Mouse (Mus musculus) right cerebral cortex, adult 18-20 months (tissue): Measurements from ENCODE around the gene Mgat4a.

Experiments
- DNase-seq: peaks from one replicate; pipeline ENCODE4 v3.0.0; 2022; ENCODE audit warnings: mixed read lengths

Mgat4a gene

GRCm38 (mm10) chr1:37448361-37449095 is 92.3 kb downstream of the Mgat4a start:
- DNase-seq = peak; percentile 32

GRCm38 (mm10) chr1:37442848-37443835 is 97.7 kb downstream of the Mgat4a start:
- DNase-seq = no peak

GRCm38 (mm10) chr1:37436419-37436818 is 104.4 kb downstream of the Mgat4a start:
- DNase-seq = no peak

GRCm38 (mm10) chr1:37430297-37430840 is 110.4 kb downstream of the Mgat4a start:
- no peak for DNase-seq

GRCm38 (mm10) chr1:37429366-37430296 is 111.2 kb downstream of the Mgat4a start, which contains the start of the genes Coa5 and Unc50:
Coa5 (minus strand) TSS chr1:37430103.
Unc50 (plus strand) TSS chr1:37430139.
- peak; percentile 97 for DNase-seq

- DNase-seq = no peak
Observed at GRCm38 (mm10) chr1:37428911-37429310, 111.9 kb downstream of the Mgat4a start.

GRCm38 (mm10) chr1:37427144-37427875 is 113.5 kb downstream of the Mgat4a start:
- DNase-seq = no peak

GRCm38 (mm10) chr1:37419420-37419819 is 121.4 kb downstream of the Mgat4a start:
- DNase-seq = peak; percentile 32

DNA sequence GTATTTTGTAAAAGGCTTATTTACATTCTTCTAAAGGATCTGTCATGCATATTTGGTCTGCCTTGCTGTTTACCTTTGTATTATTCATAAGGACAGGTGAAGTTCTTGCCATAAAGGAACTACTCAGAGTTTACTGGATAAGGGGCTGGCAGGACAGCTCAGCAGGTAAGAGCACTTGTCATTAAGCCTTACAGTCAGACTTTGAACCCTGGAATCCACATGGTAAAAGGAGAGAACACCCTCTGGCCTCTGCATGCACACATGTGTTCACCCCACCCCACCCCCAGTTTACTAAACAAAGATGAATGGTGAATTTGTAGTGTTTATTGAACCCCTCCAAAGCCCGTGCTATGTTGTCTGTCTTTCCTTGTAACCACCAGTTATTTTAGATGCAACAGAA is 125.4 kb downstream of the Mgat4a start:
- no peak for DNase-seq

- no peak for DNase-seq
Observed at GRCm38 (mm10) chr1:37409647-37410046, 131.2 kb downstream of the Mgat4a start.

DNA sequence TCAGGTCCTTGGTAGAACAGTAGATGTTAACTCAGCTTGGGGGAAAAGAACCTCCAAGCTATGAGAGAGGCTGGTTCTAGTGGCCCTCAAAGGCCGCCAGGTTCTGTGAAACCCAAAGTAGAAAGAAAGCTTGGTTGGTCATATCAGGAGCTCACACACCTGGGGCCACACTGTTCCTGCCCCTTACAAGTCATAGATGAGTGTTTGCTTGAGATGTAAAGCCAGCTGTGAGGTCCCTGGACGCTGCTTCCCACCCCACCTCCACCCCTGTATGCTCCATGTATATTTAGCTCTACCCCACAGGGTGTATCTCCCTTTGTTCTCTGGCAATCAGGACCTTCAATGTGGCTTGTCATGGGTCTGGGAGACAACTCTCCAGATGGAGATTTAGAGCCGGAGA is 132.1 kb downstream of the Mgat4a start:
- DNase-seq = no peak

DNA sequence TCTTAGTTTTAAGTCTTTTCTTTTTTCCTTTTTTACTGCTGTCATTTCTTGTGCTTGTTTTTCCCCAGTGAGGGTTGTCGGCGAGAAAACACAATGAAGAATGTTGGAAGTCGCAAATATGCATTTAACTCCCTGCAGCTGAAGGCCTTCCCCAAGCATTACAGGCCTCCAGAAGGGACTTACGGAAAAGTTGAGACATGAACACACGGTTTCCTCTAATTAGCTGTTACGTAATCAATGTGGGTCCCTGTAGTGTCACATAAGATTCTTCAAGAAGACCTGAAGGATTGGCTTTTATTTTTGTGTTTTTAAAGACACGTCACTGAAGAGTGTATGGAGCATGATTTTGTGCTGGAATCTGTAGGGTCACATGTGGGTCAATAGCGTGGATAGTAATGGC is 132.8 kb downstream of the Mgat4a start:
- DNase-seq = no peak

GRCm38 (mm10) chr1:37407228-37407627 is 133.6 kb downstream of the Mgat4a start:
- DNase-seq = no peak

DNA sequence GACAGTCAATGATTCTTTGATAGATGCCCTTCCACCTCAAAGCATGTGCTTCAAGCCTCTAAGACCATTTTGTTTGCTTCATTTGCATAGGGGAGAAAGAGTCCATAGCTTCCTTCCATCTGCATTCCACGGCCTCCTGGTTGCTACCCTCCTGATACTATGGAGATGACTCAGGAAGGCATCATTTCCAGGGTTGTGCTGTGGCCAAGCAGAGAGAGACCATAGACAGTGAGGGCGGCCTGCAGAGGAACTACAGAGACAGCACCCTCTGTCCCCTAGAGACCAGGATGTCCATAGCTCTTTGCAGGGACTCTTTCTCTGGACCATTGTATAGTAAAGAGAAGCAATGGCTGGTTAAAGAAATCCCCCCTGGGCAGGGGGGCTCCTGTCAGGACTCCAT is 135.7 kb downstream of the Mgat4a start:
- no peak for DNase-seq

GRCm38 (mm10) chr1:37401687-37402086 is 139.1 kb downstream of the Mgat4a start:
- DNase-seq = peak; percentile 75

DNA sequence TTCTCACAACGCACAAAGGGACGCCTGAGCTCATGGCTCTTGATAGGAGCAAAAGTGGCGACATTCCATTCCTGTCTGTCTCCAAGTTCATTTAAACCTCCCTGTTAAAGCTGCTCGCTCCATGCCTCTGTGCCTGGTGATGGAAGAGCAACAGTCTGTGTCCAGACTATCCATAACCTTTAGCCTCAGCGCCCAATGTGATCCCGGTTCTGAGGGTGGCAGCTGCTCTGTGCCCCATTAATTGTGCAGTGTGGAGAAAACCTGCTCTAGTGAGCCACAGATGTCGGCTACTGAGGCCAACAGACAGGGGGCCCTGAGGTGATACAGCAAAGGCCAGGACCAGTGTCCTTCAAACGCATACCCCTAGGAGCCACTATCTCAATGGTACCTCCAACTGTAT is 141.1 kb downstream of the Mgat4a start:
- DNase-seq = no peak

DNA sequence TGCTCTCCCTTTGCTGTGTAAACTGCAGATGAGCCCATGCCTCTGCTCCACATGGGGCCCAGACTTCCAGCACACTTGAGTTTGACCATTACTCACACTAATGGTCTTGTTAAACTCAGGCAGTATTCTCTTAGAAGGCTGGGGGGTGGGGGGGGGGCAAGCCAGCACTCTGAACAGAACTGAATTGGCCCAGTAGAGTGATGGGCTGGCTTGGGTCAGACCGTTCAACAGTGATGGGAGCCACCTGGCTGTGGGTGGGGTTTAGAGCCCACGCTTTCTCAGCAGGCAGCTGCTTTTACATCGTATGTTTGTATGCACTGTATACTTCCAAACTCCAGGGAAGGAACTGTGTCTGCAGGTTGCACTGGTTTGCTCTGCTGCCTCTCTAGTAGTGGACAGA is 141.9 kb downstream of the Mgat4a start:
- no peak for DNase-seq

- DNase-seq = no peak
Observed at GRCm38 (mm10) chr1:37396481-37396880, 144.3 kb downstream of the Mgat4a start.

- peak; percentile 51 for DNase-seq
Observed at GRCm38 (mm10) chr1:37393174-37393573, 147.6 kb downstream of the Mgat4a start.
